Mouse (Mus musculus) skeletal muscle tissue, adult 2 months (tissue): ENCODE measurements around the gene 1700016D06Rik.

ENCODE experiments used
- DNase-seq: peaks from one replicate; pipeline ENCODE4 v3.0.0-alpha.2; 2012; ENCODE audit warnings: low read depth, low spot score

The 1700016D06Rik gene

GRCm38 (mm10) chr8:11701033-11701362 is at the start of gene 1700016D06Rik:
1700016D06Rik (minus strand) TSS chr8:11701063.
- no peak for DNase-seq

- peak; percentile 40 for DNase-seq
These were observed 48.6 kb upstream of the 1700016D06Rik start for GRCm38 (mm10) chr8:11749472-11749871.

DNA sequence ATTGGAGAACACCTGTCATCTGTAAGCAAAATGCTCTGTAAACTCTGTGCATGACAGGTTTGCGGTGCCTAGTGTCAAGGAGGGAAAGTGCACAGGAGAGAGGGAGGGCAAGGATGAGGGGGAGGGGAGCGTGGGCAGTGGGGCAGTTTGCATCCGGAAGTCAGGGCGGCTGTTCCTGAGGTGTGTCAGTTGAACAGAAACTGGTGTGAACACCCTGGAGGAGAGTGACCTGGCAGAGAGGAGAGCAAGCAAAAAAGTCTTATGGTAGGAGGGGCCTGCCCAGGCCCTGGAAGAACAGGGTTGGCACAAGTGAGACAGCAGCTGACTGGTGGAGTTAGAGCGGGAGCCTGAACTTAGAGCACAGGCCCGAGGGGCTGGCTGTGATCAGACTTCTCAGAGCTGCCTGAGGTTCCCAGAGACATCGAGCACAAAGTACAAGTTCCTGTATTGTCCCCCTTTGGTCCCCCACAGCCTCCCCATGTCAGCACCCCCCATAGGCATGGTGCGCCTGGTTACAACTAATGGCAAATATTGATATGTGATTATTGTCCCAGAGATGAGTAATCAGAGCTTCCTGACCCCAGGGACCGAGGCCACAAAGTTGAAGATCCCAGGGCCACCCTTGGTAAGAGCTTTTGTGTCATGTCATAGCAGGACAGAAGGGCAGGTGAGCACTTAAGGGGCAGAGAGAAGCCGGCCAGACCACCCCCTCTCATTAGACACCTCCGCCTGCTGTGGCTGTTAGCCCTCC is 46.2 kb upstream of the 1700016D06Rik start:
- no peak for DNase-seq

GRCm38 (mm10) chr8:11743580-11743979 is 42.7 kb upstream of the 1700016D06Rik start:
- DNase-seq, result no peak

GRCm38 (mm10) chr8:11740857-11741256 is 40.0 kb upstream of the 1700016D06Rik start:
- DNase-seq, result no peak

DNA sequence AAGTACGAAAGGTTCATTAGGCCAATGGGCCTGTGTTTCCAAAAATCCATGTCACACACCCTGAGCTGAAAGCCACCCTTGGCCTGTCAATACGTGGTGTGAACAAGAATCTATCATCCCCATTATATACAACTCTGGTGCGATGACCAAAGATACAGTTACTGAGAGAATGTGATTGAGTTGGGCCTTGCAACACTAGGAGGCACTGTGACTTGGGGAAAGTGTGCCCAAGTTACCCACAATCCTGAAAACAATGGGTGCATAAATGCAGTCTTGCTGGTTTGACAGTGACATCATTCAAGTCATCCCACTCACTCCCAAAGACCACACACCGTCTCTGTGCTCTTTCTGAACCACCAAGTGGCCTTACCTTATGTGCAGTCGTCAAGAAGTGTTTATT is 38.2 kb upstream of the 1700016D06Rik start:
- DNase-seq, result no peak

GRCm38 (mm10) chr8:11737096-11737495 is 36.2 kb upstream of the 1700016D06Rik start:
- peak; percentile 72 for DNase-seq

DNA sequence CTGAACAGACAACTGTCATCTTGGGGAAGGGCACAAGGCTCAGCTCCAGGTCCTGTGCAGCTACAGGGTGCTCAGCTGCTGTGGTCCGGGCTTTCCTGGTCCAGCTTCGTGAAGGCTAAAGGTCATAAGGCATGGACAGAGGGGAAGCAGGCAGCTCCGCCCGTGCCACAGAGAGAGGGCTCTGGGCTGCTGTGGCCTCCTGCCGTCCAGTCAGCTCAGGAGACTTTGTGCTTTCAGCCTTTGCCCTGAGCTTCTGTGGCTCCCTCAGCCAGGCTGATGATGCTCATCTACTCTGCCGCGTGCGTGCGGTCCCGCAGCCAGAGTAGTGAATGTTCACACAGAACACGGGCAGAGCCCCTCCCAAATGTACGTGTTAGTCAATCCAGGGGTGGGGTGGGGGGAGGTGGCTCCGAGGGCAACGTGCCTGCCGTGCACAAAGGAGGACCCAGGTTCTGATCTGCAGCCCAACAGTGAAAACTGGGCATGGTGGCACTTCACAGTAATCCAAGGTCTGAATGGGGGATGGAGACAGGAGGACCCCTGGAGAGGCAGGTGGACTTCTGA is 34.9 kb upstream of the 1700016D06Rik start:
- no peak for DNase-seq

DNA sequence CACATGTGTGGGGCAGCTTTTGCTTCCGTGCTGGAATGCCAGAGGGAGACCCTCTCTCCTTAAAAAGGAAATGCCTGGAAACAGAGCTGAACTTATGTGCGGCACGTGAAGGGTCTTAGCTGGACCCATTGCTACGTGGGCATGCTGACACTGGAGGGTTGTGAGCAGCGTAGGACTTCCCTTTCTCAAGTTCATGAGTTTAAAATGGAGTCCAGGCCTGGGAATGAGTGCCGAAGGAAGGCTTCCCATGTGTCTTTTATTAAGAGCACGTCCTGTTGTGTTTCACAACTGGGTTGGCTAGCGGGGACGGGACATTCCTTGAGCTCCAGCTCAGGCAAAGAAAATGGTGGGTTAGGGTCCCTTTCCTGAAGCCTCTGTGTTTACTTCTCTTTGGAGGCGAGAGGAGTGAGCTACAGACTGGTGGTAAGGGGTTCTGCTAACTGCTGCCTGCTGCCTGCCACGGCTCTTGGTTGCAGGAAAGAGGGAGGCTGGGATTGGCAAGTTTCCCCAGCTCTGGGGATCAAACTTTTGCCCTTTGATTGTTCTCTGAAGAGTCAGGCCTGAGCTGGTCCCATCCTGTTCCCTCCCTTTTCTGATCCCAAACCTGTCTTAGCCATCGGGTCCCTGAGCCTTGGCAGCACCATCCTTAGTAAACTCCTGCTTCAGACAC is 29.5 kb upstream of the 1700016D06Rik start:
- no peak for DNase-seq

DNA sequence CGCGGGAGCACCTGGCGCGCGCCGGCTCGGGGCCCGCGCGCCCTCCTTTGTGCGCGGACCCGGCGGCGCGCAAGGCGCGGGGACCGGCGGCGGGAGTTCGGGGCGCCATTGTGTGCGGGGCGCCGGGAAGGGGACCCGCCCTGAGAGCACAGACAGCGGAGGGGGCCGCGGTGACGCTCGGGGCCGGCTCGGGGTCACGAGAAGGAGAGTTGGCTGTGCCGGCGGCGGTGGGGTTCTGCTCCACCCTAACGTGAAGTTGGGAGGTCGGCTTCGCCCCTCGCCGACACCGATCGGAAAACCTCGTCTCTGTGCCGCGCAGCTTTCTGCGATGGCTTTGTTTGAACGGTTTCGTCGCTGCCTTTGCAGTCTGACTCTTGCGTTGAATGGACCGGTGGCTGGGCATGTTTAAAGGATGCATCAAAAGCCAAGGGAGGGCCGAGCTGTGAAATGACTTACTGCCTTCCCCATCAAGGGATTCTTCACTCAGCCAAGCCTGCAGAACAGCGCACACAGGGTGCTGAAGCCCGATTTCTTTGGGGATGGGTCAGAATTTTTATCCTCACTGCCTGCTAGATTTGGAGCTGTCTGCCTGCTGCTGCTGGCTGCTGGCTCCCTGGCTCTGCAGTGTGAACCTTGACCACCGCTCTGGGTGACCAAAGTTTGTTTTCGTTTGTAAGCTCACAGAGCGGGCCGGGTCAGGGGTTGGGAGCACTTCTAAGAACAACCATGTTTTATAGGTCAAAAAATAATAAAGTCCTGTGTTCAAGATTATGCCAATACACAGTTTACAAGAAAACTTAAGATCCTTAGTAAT is 27.8 kb upstream of the 1700016D06Rik start:
- DNase-seq, result no peak

- no peak for DNase-seq
These were observed 27.0 kb upstream of the 1700016D06Rik start, which contains the start of gene Arhgef7 for GRCm38 (mm10) chr8:11727651-11728481. Arhgef7 (plus strand) TSS chr8:11727721.

- no peak for DNase-seq
These were observed 26.4 kb upstream of the 1700016D06Rik start for GRCm38 (mm10) chr8:11727273-11727650.

- no peak for DNase-seq
These were observed 16.3 kb upstream of the 1700016D06Rik start for GRCm38 (mm10) chr8:11717194-11717593.

GRCm38 (mm10) chr8:11712244-11712643 is 11.4 kb upstream of the 1700016D06Rik start:
- no peak for DNase-seq

- DNase-seq, result no peak
These were observed 9.6 kb upstream of the 1700016D06Rik start for GRCm38 (mm10) chr8:11710415-11710814.

DNA sequence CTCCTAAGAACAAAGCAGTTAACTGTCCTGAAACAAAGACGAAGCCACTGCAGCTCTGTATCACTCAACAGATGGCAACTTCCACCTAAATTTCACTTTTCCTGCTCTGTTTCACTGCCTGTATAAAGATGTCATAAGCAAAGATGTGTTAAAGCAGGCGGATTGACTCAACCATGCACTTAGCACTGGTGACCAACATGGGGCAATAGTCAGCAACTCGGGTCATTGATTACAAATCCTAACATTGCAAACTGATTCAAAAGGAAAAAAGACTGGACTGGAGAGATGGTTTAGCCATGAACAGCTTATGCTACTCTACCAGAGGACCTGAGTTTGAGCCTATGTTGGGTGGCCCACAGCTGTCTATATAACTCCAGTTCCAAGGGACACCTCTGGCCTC is 8.7 kb upstream of the 1700016D06Rik start:
- no peak for DNase-seq

- no peak for DNase-seq
These were observed 8.0 kb upstream of the 1700016D06Rik start for GRCm38 (mm10) chr8:11708815-11709214.

DNA sequence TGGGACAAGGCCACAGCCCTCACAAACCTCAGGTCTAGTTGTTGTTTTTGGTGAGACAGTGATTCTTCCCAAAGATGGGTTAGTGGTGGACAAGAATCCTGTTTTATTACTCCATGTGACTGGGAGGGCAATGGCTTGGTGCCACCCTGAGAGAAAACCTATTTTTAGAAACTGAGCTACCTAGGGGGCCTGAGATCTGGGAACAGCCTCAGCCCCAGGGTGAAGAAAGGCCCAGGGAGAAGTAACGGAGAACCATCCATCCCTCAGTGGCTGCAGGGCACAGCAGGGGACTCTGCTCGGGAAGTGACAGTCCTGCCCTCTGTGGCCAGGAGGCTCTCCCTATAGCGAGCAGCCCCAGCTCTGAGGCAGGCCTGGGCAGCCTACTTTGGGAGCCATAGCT is 6.8 kb upstream of the 1700016D06Rik start:
- DNase-seq, result no peak

DNA sequence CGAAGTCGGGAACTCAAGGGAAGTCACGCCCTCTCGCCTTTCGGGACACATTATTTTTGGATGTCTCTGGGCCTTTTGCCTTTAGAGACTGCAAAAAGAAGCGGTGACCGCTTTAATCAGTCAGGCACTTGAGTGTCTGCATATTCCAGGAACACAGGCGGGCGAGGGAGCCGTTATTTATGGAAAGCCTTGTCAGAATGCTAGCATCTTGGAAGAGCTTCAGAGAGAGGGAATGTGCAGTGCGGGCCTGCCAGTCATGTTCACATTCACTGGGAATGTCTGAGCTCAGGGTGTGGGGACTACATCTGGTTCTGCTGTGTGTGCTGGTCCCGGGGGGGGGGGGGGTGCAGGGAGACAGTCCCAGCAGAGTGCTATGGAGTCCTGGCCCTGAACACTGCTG is 5.0 kb upstream of the 1700016D06Rik start:
- DNase-seq, result peak; percentile 79

DNA sequence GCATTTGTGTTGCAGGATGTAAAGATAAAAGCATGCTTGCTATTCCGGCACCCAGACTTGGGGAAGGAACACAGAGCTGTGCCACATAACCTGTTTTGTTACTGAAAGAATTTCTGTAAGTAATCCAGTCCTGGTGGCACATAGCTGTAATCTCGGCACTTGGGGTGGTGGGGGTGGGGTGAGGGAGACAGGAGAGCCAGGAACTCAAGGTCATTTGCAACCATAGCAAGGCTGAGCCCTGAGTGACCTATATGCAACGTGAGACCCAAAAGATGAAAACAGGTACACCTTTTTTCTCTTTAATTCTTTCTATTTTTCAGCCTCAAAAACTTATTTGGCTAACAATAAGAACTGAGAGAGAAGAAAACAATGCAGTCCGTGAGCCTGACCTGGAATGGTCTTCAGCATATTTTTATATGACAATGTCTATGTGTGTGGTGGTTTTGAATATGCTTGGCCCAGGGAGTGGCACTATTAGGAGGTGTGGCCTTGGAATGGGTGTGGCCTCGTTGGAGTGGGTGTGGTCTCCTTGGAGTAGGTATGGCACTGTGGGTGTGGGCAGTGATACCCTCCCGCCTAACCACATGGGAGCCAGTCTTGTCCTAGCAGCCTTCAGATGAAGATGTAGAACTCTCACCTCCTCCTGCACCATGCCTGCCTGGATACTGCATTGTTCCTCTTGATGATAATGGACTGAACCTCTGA is 4.0 kb upstream of the 1700016D06Rik start:
- DNase-seq, result no peak

DNA sequence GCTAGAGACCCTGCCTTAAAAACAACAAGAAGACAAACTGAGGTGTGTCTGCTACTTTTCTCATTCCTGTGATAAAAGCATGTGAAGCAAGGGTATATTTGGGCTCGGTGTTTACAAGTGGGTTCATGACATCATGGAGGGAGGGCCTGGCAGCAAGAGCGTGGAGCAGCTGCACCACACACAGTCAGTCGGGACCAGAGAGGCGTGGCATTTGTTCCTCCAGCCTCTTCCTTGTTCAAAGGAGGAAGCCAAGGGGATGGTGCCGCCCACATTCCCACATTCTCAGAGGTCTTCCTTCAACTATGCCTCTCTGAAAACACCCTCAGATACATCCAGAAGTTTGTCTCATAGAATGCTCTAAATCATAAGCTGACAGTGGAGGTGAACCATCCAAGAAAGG is 2.9 kb upstream of the 1700016D06Rik start:
- no peak for DNase-seq
